Mouse (Mus musculus) gastrocnemius, postnatal 25 days (tissue): ENCODE results near the gene Olfr678. TPM values are rescaled to one million over a fixed set of nuclear protein-coding genes. Genes with fewer than 3 reads are reported as not detected.
"Not testable (repeated sequence)": the region's sequence is repeated elsewhere in the genome, so short reads cannot be mapped to it uniquely, and the experiment has no call there.

ENCODE experiments used
- DNase-seq: peaks from one replicate; pipeline ENCODE4 v3.0.0; 2022
- long read RNA-seq, 2 experiments: library from polyadenylated mRNA; stranded (forward); transcript quantifications; one replicate each; pipeline ENCODE4 v2.0.0; 2021
- total RNA-seq, 2 experiments: library from RNA; stranded (reverse); gene quantifications; 1 replicate in 1 of 2; 2 replicates in 1 of 2; pipeline ENCODE4 v1.2.3; 2021

The Olfr678 gene
- not detected for total RNA-seq
- long read RNA-seq, experiment 1, result 0 reads
- long read RNA-seq, experiment 2, result 0 reads

DNA sequence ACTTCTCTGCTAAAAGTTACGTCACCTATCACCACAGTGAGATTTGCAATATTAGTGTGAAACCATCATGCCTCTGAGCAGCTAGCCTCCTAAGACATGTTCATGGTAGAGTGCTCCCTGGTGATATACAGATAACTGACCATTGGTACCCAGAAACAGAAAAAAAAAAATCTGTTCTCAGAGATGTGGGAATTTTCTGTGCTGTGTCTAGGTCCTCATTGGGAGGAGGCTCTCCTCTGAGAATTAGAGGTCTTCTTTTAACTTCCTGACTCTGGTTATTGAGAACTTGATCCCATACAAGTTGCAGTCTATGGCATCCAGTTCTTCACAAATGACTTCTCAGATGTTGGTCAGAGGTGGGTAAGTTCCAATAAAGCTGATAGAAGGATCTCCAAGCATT is at the start of gene Olfr678:
Olfr678 (plus strand) TSS at position 301 of the 400 bp plus-strand sequence.
- DNase-seq, result no peak

DNA sequence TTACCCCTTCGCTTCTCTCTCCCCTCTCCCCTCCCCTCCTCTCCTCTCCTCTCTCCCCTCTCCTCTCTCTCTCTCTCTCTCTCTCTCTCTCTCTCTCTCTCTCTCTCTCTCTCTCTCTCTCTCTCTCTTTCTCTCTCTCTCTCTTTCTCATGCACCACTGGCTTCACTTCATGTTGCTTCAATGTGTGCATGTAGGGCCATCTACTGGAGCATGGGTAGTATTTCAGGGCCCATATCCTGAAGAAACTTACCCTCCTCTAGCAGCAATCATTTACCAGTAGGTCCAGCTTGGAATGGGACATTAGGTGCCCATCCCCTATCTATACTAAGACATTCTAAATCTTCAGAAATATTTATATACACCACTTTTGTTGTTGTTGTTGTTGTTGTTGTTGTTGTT is 41.7 kb upstream of the Olfr678 start:
- no peak for DNase-seq

DNA sequence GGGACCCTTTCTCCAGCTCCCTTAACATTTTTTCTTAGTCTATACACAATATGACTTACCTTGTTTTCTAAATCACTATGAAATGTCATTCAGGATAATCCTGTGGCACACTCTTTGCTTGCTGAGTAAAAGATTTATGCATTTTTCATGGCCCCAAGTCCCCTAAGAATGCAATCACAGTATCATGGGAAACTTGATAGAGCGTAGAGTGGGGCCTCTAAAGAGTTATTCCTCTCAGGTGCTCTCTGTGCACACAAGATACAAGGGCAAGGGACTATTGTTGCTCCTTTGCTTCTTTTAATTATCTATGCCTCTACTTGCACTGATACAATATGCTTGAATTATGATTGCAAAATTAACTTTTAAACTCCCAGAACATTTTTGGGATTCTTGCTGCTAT is 35.9 kb upstream of the Olfr678 start, which contains the start of gene Olfr675:
Olfr675 (minus strand) TSS at position 101 of the 400 bp plus-strand sequence.
- DNase-seq, result no peak

DNA sequence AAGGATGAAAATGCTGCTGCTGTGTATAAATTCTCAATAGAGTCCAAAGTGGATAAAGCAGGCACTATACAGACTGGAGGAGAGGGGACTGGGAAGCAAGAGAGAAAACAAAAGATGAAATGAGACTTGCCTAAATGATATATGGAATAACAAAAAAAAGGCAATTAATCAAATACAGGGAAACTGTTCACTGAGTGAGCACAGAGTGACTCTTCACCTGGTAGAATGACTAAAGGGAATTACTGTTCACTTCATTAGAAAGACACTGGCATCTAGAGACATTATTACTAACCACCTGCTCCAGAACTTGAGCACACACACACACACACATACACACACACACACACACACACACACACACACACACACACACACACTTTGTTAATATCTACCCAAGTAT is 31.9 kb upstream of the Olfr678 start, which contains the start of gene Olfr676:
Olfr676 (plus strand) TSS at position 301 of the 400 bp plus-strand sequence.
- DNase-seq, result no peak

DNA sequence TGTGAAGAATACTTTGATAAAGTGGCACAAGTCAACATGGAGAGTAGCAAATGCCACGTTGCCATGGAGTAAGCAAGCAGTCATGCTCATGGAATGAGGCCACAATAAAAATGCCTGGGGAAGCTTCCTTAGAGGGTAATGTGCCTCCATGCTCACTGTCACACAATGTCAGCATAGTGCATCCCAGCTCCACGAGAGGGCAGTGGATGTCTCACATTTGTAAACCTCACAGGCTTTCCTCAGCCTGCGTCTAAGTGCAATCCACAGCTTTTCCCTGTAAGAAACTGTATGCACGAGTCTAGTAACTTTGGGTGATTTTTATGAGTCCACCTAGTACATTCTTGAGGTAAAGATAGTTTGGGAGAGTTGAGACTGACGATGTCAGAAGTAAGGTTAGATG is 30.4 kb upstream of the Olfr678 start:
- DNase-seq, result not testable (repeated sequence)

DNA sequence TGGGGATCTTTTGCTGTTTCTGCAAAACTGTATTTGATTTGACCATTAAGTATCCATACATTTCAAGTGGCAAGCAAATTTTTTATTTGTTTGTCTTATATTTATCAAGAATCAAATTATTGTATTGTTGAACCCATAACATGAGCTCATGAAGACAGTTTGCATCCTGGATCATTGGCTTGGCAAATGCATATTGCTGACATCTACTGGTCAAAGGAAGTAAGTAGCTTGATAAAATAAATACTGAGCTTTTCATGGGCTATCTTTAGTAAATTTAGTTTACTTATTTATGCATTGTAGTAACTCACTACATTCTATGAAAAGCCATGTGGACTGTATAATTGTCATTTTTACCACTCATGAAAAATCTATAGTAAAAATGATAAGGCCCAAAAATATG is 5.3 kb upstream of the Olfr678 start:
- no peak for DNase-seq

DNA sequence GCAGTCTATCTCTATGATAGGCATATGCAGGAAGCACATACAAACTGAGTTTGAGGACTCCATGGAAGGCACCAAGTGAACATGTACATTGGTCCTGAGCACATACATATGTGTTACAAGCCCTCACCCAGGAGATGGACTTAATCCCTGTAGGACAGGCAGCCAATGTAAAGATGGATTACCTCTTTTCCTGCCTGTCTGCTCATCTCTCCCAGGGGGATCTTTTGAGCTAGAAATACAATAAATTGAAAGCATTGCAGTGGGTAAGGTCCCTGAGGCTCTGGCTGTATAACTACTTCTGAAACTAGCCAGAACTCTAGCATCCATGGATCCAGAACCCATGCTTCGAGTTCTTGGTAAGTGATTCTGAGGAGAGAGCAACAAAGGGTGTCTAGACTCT is 16.6 kb downstream of the Olfr678 start, which contains the start of gene Olfr679:
Olfr679 (plus strand) TSS at position 301 of the 400 bp plus-strand sequence.
- DNase-seq, result no peak

DNA sequence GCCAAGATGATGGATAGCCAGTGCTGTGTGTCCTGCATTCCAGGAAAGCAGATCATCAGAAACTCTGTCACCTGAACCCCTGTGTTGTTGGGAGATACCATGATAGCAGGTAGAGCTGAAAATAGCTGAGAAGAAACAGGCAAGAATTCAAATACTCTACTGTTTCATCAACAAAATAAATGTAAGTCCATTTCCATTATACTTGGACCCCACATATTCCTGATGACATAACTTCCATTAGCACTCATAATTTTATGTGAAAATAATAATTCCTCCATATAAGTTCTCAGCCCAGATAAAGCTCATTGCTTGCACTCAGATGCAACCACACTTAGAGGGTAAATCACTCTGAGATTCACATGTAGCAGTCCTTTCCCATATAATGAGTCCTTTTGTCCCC is 28.4 kb downstream of the Olfr678 start, which contains the start of gene Olfr680-ps1:
Olfr680-ps1 (minus strand) TSS at position 101 of the 400 bp plus-strand sequence.
- DNase-seq, result not testable (repeated sequence)

DNA sequence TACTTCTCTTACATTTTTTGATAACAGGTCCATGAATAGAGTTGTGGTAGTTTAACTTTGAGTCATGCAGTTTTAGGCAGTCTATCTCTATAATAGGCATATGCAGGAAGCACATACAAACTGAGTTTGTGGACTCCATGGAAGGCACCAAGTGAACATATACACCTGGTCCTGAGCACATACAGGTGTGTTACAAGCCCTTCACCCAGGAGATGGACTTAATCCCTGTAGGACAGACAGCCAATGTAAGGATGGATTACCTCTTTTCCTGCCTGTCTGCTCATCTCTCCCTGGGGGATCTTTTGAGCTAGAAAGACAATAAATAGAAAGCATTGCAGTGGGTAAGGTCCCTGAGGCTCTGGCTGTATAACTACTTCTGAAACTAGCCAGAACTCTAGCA is 52.3 kb downstream of the Olfr678 start, which contains the start of gene Olfr681:
Olfr681 (plus strand) TSS at position 301 of the 400 bp plus-strand sequence.
- no peak for DNase-seq

Other genes starting within 250 kb of the Olfr678 start
- not detected for gene Usp17lb, start 221.9 kb upstream of the Olfr678 start, total RNA-seq
- not detected for gene Usp17la, start 207.5 kb upstream of the Olfr678 start, total RNA-seq
- gene Olfr665, start 186.4 kb upstream of the Olfr678 start, total RNA-seq, result not detected
- not detected for gene Olfr666, start 168.5 kb upstream of the Olfr678 start, total RNA-seq
- gene Olfr667, start 143.0 kb upstream of the Olfr678 start, total RNA-seq, result not detected
- not detected for gene Olfr668, start 136.4 kb upstream of the Olfr678 start, total RNA-seq
- gene Olfr669, start 130.2 kb upstream of the Olfr678 start, total RNA-seq, result not detected
- not detected for gene Olfr670, start 101.9 kb upstream of the Olfr678 start, total RNA-seq
- not detected for gene Olfr671, start 85.3 kb upstream of the Olfr678 start, total RNA-seq
- gene Olfr672, start 62.4 kb upstream of the Olfr678 start, total RNA-seq, result not detected
- not detected for gene Olfr675, start 36.0 kb upstream of the Olfr678 start, total RNA-seq
- not detected for gene Olfr676, start 31.8 kb upstream of the Olfr678 start, total RNA-seq
- not detected for gene Olfr677, start 13.1 kb upstream of the Olfr678 start, total RNA-seq
- not detected for gene Olfr679, start 16.7 kb downstream of the Olfr678 start, total RNA-seq
- gene Olfr680-ps1, start 28.3 kb downstream of the Olfr678 start, total RNA-seq, result not detected
- not detected for gene Olfr681, start 52.4 kb downstream of the Olfr678 start, total RNA-seq
- gene Olfr683, start 82.5 kb downstream of the Olfr678 start, total RNA-seq, result not detected
- gene Olfr684, start 99.2 kb downstream of the Olfr678 start, total RNA-seq, result not detected
- not detected for gene Olfr685, start 121.5 kb downstream of the Olfr678 start, total RNA-seq
- not detected for gene Olfr686, start 143.0 kb downstream of the Olfr678 start, total RNA-seq
- not detected for gene Olfr688, start 223.6 kb downstream of the Olfr678 start, total RNA-seq
- gene Olfr689, start 246.7 kb downstream of the Olfr678 start, total RNA-seq, result not detected